Comparison of ENCODE assay signal across 8 mouse cellular contexts in genomic region chr19:59388847-59389606, GRCm38 (mm10). TPM values are rescaled to one million over a fixed set of nuclear protein-coding genes. Genes with fewer than 3 reads are reported as not detected.
DNase-seq lines count a peak whose midpoint lies in the region; ATAC-seq and TF ChIP-seq lines count a peak whose summit lies in the region.

No protein-coding gene starts in this region.

- no peak overlapping the region for H3K4me3 ChIP-seq in forebrain, postnatal 0 days (ENCODE audit: low read depth, low read length)
- H3K4me3 ChIP-seq in hindbrain, embryonic 10.5 days, result peak overlapping the region; percentile 35
- H3K4me3 ChIP-seq in lung, embryonic 14.5 days (ENCODE audit: low read depth, low read length), result no peak overlapping the region
- H3K4me3 ChIP-seq in olfactory bulb, adult 2 months (ENCODE audit: insufficient read depth, low read depth, low read length), result no peak overlapping the region
- H3K4me3 ChIP-seq in thymus, adult 2 months (ENCODE audit: control insufficient read depth, insufficient read depth, low read length), result no peak overlapping the region

- no peak overlapping the region for H3K9ac ChIP-seq in forebrain, postnatal 0 days
- no peak overlapping the region for H3K9ac ChIP-seq in lung, embryonic 14.5 days

- H3K4me2 ChIP-seq in forebrain, postnatal 0 days (ENCODE audit: low read depth), result peak overlapping the region; percentile 35
- peak overlapping the region; percentile 31 for H3K4me2 ChIP-seq in lung, embryonic 14.5 days

- peak; percentile 82 for TF ChIP-seq CTCF in forebrain, postnatal 0 days (IDR thresholded peaks at IDR 0.05; ENCODE audit: low read depth)
- TF ChIP-seq CTCF in lung, embryonic 14.5 days (IDR thresholded peaks at IDR 0.05; ENCODE audit: low read depth), result peak; percentile 81
- peak; percentile 58 for TF ChIP-seq CTCF in olfactory bulb, adult 2 months (IDR thresholded peaks at IDR 0.05; ENCODE audit: insufficient read depth, low read depth, low read length)
- TF ChIP-seq CTCF in thymus, adult 2 months (IDR thresholded peaks at IDR 0.05; ENCODE audit: borderline replicate concordance, control insufficient read depth, extremely low read depth, insufficient read depth, low read length, poor library complexity), result peak; percentile 77; the same call in 1 of the 2 replicates

- H3K9me3 ChIP-seq in forebrain, postnatal 0 days (ENCODE audit: low read length), result no peaks in the 10 kb centered on the region
- no peaks in the 10 kb centered on the region for H3K9me3 ChIP-seq in hindbrain, embryonic 10.5 days
- no peaks in the 10 kb centered on the region for H3K9me3 ChIP-seq in lung, embryonic 14.5 days (ENCODE audit: low read depth, low read length)

- H3K27me3 ChIP-seq in forebrain, postnatal 0 days (ENCODE audit: insufficient read depth, low read length), result no peaks in the 10 kb centered on the region
- H3K27me3 ChIP-seq in hindbrain, embryonic 10.5 days (ENCODE audit: insufficient read depth, poor library complexity, severe bottlenecking), result peaks cover 32% of the 10 kb centered on the region
- H3K27me3 ChIP-seq in lung, embryonic 14.5 days (ENCODE audit: insufficient read depth, low read length), result no peaks in the 10 kb centered on the region
- H3K27me3 ChIP-seq in thymus, adult 2 months (ENCODE audit: control insufficient read depth, insufficient read depth, low read length), result no peaks in the 10 kb centered on the region

- WGBS in forebrain, postnatal 0 days, result 5% methylated on average over 14 of the region's 15 CpGs
- 15% methylated on average over 15 of the region's 15 CpGs for WGBS in hindbrain, embryonic 10.5 days
- WGBS in lung, embryonic 14.5 days, result 16% methylated on average over 15 of the region's 15 CpGs
- WGBS in olfactory bulb, adult 2 months, result 6% methylated on average over 15 of the region's 15 CpGs
- 8% methylated on average over 15 of the region's 15 CpGs for WGBS in thymus, adult 2 months

- TF ChIP-seq POLR2A in olfactory bulb, adult 2 months (IDR thresholded peaks at IDR 0.05; ENCODE audit: insufficient read depth, low read depth, low read length), result no peak
- TF ChIP-seq POLR2A in thymus, adult 2 months (IDR thresholded peaks at IDR 0.05; ENCODE audit: control insufficient read depth, extremely low read depth, insufficient read depth, low read length, poor library complexity), result no peak

- ATAC-seq in forebrain, postnatal 0 days, result peak; percentile 74
- ATAC-seq in lung, embryonic 14.5 days (ENCODE audit: insufficient read depth), result peak; percentile 51; the same call in 1 of the 2 replicates

- H3K27ac ChIP-seq in forebrain, postnatal 0 days (ENCODE audit: low read depth, low read length), result no peak overlapping the region
- no peak overlapping the region for H3K27ac ChIP-seq in hindbrain, embryonic 10.5 days
- H3K27ac ChIP-seq in lung, embryonic 14.5 days (ENCODE audit: low read depth), result no peak overlapping the region
- no peak overlapping the region for H3K27ac ChIP-seq in olfactory bulb, adult 2 months (ENCODE audit: insufficient read depth, low read depth, low read length)
- peak overlapping the region; percentile 70 for H3K27ac ChIP-seq in thymus, adult 2 months (ENCODE audit: control insufficient read depth, insufficient read depth, low read length)

- no peaks in the 10 kb centered on the region for H3K4me1 ChIP-seq in forebrain, postnatal 0 days (ENCODE audit: insufficient read depth)
- H3K4me1 ChIP-seq in hindbrain, embryonic 10.5 days (replicated peaks), result peaks cover 18% of the 10 kb centered on the region
- no peaks in the 10 kb centered on the region for H3K4me1 ChIP-seq in lung, embryonic 14.5 days (ENCODE audit: insufficient read depth)
- peaks cover 3% of the 10 kb centered on the region; the same call in 1 of the 2 replicates for H3K4me1 ChIP-seq in olfactory bulb, adult 2 months (ENCODE audit: control insufficient read depth, insufficient read depth, low read length)
- peaks cover 6% of the 10 kb centered on the region for H3K4me1 ChIP-seq in thymus, adult 2 months (replicated peaks; ENCODE audit: control insufficient read depth, insufficient read depth, low read length)

- DNase-seq in MN1 (ENCODE audit: low spot score), result peak; percentile 59
- peak; percentile 14 for DNase-seq in cerebellum, adult 11-12 months
- peak; percentile 85 for DNase-seq in forebrain, postnatal 0 days
- peak; percentile 63 for DNase-seq in hindbrain, embryonic 10.5 days (ENCODE audit: low spot score)
- peak; percentile 64 for DNase-seq in layer of hippocampus, adult 9-10 months (ENCODE audit: low spot score)
- DNase-seq in lung, embryonic 14.5 days, result peak; percentile 86
- peak; percentile 90 for DNase-seq in thymus, adult 2 months

- H3K36me3 ChIP-seq in forebrain, postnatal 0 days (ENCODE audit: insufficient read depth), result no peaks in the 10 kb centered on the region
- no peaks in the 10 kb centered on the region for H3K36me3 ChIP-seq in hindbrain, embryonic 10.5 days
- H3K36me3 ChIP-seq in lung, embryonic 14.5 days (ENCODE audit: insufficient read depth), result no peaks in the 10 kb centered on the region
- no peaks in the 10 kb centered on the region for H3K36me3 ChIP-seq in thymus, adult 2 months (ENCODE audit: control insufficient read depth, insufficient read depth, low read length)

RNA-seq across cellular contexts. Expression of gene Pdzd8, which starts 43.4 kb away (rescaled TPM):
- 40.5 and 47.6 TPM in 2 replicates for total RNA-seq in forebrain, postnatal 0 days (2014; rRNA removed)
- polyA plus RNA-seq in forebrain, postnatal 0 days (2015; fragmentation: Nextera tagmentation; extraction: Ambion mirVana), result 6.5 and 8.7 TPM in 2 replicates
- polyA plus RNA-seq in hindbrain, embryonic 10.5 days (2016; fragmentation: Nextera tagmentation; extraction: Ambion mirVana), result 8.3 and 9.5 TPM in 2 replicates
- polyA plus RNA-seq in lung, embryonic 14.5 days (2014; fragmentation: Nextera tagmentation; extraction: Ambion mirVana), result 15.9 and 16.5 TPM in 2 replicates
- polyA plus RNA-seq in olfactory bulb, adult 2 months (2012; ENCODE audit: insufficient read depth, insufficient read length, low replicate concordance, missing spikeins), result not detected in 2 replicates
- 14.9 and 19.3 TPM in 2 replicates for polyA plus RNA-seq in thymus, adult 2 months (2012; rRNA removed)

Comparison
In these comparisons a context has a peak if more than half of its experiments do, and no peak if none do; other contexts are left out.
1. DNase-seq: peak in every context shown above with its lines; median percentile 90 in thymus, adult 2 months; 86 in lung, embryonic 14.5 days; 85 in forebrain, postnatal 0 days; 64 in layer of hippocampus, adult 9-10 months; 63 in hindbrain, embryonic 10.5 days; 59 in MN1; 14 in cerebellum, adult 11-12 months.